Mouse (Mus musculus) kidney, embryonic 14.5 days (tissue): Measurements from ENCODE around the gene Psg19. TPM values are rescaled to one million over a fixed set of nuclear protein-coding genes. Genes with fewer than 3 reads are reported as not detected.
"Not testable (repeated sequence)": the region's sequence is repeated elsewhere in the genome, so short reads cannot be mapped to it uniquely, and the experiment has no call there.

Source experiments
- ATAC-seq: fragments of 200-750 bp; cut with Nextera tagmentation; 2 replicates; pipeline ENCODE4 v1.8.0; 2017; ENCODE audit warnings: moderate number of reproducible peaks, mild to moderate bottlenecking, moderate TSS enrichment, moderate library complexity; ENCODE audit not compliant: low FRiP score, low TSS enrichment
- H3K27ac ChIP-seq: fragments of 300-500 bp; sonication (generic); 2 replicates; pipeline ENCODE4 v1.5.1; 2014; ENCODE audit warnings: low read depth, mild to moderate bottlenecking, low read length, moderate library complexity, mixed read lengths
- H3K27me3 ChIP-seq: fragments of 300-500 bp; sonication (generic); 2 replicates; pipeline ENCODE4 v1.6.1; 2014; ENCODE audit warnings: mild to moderate bottlenecking, low read length; ENCODE audit not compliant: control insufficient read depth, insufficient read depth
- H3K36me3 ChIP-seq: fragments of 300-500 bp; sonication (generic); 2 replicates; pipeline ENCODE4 v1.6.1; 2014; ENCODE audit warnings: low read length, mixed read lengths; ENCODE audit not compliant: control insufficient read depth, insufficient read depth
- H3K4me1 ChIP-seq: fragments of 300-500 bp; sonication (generic); 2 replicates; pipeline ENCODE4 v1.6.1; 2014; ENCODE audit warnings: low read length, mixed read lengths; ENCODE audit not compliant: control insufficient read depth, insufficient read depth
- H3K4me2 ChIP-seq: fragments of 300-500 bp; sonication (generic); replicated peaks from 2 replicates; pipeline ENCODE4 v1.6.1; 2014; ENCODE audit warnings: low read depth, mild to moderate bottlenecking, low read length
- H3K4me3 ChIP-seq: fragments of 300-500 bp; sonication (generic); 2 replicates; pipeline ENCODE4 v1.5.1; 2014; ENCODE audit warnings: mild to moderate bottlenecking, low read length
- H3K9ac ChIP-seq: fragments of 300-500 bp; sonication (generic); 2 replicates; pipeline ENCODE4 v1.6.1; 2014; ENCODE audit warnings: low read depth, mild to moderate bottlenecking, low read length, moderate library complexity
- H3K9me3 ChIP-seq: fragments of 300-500 bp; sonication (generic); 2 replicates; pipeline ENCODE4 v1.6.1; 2016; ENCODE audit warnings: low read length; ENCODE audit not compliant: control insufficient read depth
- WGBS: fragments of 180-500 bp; shearing (Covaris S2); extraction: QIAGEN DNeasy Blood & Tissue Kit; methylation state at CpG from one replicate; pipeline ENCODE4 v1.1.7; 2014; 5-methylcytosine and 5-hydroxymethylcytosine counted together
- polyA plus RNA-seq: library from polyadenylated mRNA; unstranded; fragments of >200 nt; fragmentation: Nextera tagmentation; extraction: Ambion mirVana; gene quantifications from 2 replicates; pipeline ENCODE4 v1.2.1, GENCODE M21; 2014

Psg19 gene
- polyA plus RNA-seq, 1 experiment from 2014 or later: not detected

- Histone ChIP-seq H3K4me2 (no peak overlapping the region), H3K4me3 (no peak overlapping the region), H3K36me3 (no peaks in the 10 kb centered on the region), H3K27me3 (no peaks in the 10 kb centered on the region), H3K9ac (no peak overlapping the region), H3K27ac (no peak overlapping the region), H3K4me1 (no peaks in the 10 kb centered on the region), H3K9me3 (no peaks in the 10 kb centered on the region)
- ATAC-seq: no peak
- WGBS: 67% methylated on average over 26 of the region's 26 CpGs
These were observed 29.6 kb upstream of the Psg19 start for GRCm38 (mm10) chr7:18827792-18828546.

GRCm38 (mm10) chr7:18821507-18821906 is 23.2 kb upstream of the Psg19 start, which contains the start of gene Psg17:
TSS of gene Psg17 (minus strand) at chr7:18821607.
- Histone ChIP-seq H3K27ac (no peak within 1 kb of the TSS), H3K27me3 (no peaks in the 10 kb centered on the region), H3K36me3 (no peaks in the 10 kb centered on the region), H3K9me3 (no peaks in the 10 kb centered on the region), H3K4me2 (no peak within 1 kb of the TSS), H3K4me3 (no peak within 1 kb of the TSS), H3K4me1 (no peaks in the 10 kb centered on the region), H3K9ac (no peak within 1 kb of the TSS)
- ATAC-seq: no peak
- WGBS: 69% methylated on average over 3 of the region's 3 CpGs

- Histone ChIP-seq H3K9me3 (no peaks in the 10 kb centered on the region), H3K4me2 (no peak overlapping the region), H3K4me3 (no peak overlapping the region), H3K36me3 (no peaks in the 10 kb centered on the region), H3K27ac (no peak overlapping the region), H3K9ac (no peak overlapping the region), H3K4me1 (no peaks in the 10 kb centered on the region), H3K27me3 (no peaks in the 10 kb centered on the region)
- ATAC-seq: no peak
- WGBS: 88% methylated on average over 9 of the region's 9 CpGs
These were observed 20.0 kb upstream of the Psg19 start for GRCm38 (mm10) chr7:18818301-18818700.

- no peak for ATAC-seq
- Histone ChIP-seq H3K9me3 (no peaks in the 10 kb centered on the region), H3K36me3 (no peaks in the 10 kb centered on the region), H3K9ac (no peak overlapping the region), H3K4me1 (no peaks in the 10 kb centered on the region), H3K27ac (no peak overlapping the region), H3K4me3 (no peak overlapping the region), H3K4me2 (no peak overlapping the region), H3K27me3 (no peaks in the 10 kb centered on the region)
These were observed 5.2 kb upstream of the Psg19 start for GRCm38 (mm10) chr7:18803526-18803925.

- ATAC-seq: no peak
- H3K4me1 ChIP-seq: no peaks in the 10 kb centered on the region
- WGBS: 46% methylated on average over 3 of the region's 3 CpGs
- H3K9ac ChIP-seq: no peak overlapping the region
- no peaks in the 10 kb centered on the region for H3K27me3 ChIP-seq
- no peaks in the 10 kb centered on the region for H3K36me3 ChIP-seq
- no peak overlapping the region for H3K4me3 ChIP-seq
- H3K9me3 ChIP-seq: no peaks in the 10 kb centered on the region
- no peak overlapping the region for H3K4me2 ChIP-seq
- no peak overlapping the region for H3K27ac ChIP-seq
These were observed 809 bp upstream of the Psg19 start for GRCm38 (mm10) chr7:18799129-18799528.

- H3K9me3 ChIP-seq, H3K27ac ChIP-seq, H3K36me3 ChIP-seq, H3K4me3 ChIP-seq, H3K4me1 ChIP-seq, ATAC-seq, H3K4me2 ChIP-seq, H3K9ac ChIP-seq, H3K27me3 ChIP-seq: not testable (repeated sequence)
These were observed 7.6 kb downstream of the Psg19 start for GRCm38 (mm10) chr7:18790671-18791070.

GRCm38 (mm10) chr7:18781301-18781700 is 17.0 kb downstream of the Psg19 start:
- 54% methylated on average over 2 of the region's 2 CpGs for WGBS
- H3K4me2 ChIP-seq, H3K9ac ChIP-seq, H3K4me1 ChIP-seq, H3K9me3 ChIP-seq, ATAC-seq, H3K27me3 ChIP-seq, H3K27ac ChIP-seq, H3K36me3 ChIP-seq, H3K4me3 ChIP-seq: not testable (repeated sequence)

GRCm38 (mm10) chr7:18779337-18779781 is 19.0 kb downstream of the Psg19 start:
- H3K9ac ChIP-seq: no peak overlapping the region
- no peak overlapping the region for H3K4me3 ChIP-seq
- no peaks in the 10 kb centered on the region for H3K36me3 ChIP-seq
- no peak overlapping the region for H3K4me2 ChIP-seq
- ATAC-seq: no peak
- H3K27me3 ChIP-seq: no peaks in the 10 kb centered on the region
- H3K9me3 ChIP-seq: no peaks in the 10 kb centered on the region
- H3K4me1 ChIP-seq: no peaks in the 10 kb centered on the region
- no peak overlapping the region for H3K27ac ChIP-seq

GRCm38 (mm10) chr7:18762885-18763284 is 35.4 kb downstream of the Psg19 start:
- WGBS: no CpG with 5 or more reads among the region's 2 CpGs
- not testable (repeated sequence) for ATAC-seq, H3K4me1 ChIP-seq

More at GRCm38 (mm10) chr7:18762885-18763284, 35.4 kb downstream of the Psg19 start:
- not testable (repeated sequence) for H3K9ac ChIP-seq, H3K27me3 ChIP-seq, H3K4me2 ChIP-seq, H3K9me3 ChIP-seq, H3K4me3 ChIP-seq, H3K36me3 ChIP-seq, H3K27ac ChIP-seq
